Mouse (Mus musculus) A20 (cell line): Measurements from ENCODE around the gene S100a6.
A peak's percentile ranks its signal among the peaks of the same experiment; 100 is the strongest.

ENCODE experiments used
- DNase-seq: peaks from one replicate; pipeline ENCODE4 v3.0.0-alpha.2; 2011; ENCODE audit warnings: low read depth, low spot score

The S100a6 gene

DNA sequence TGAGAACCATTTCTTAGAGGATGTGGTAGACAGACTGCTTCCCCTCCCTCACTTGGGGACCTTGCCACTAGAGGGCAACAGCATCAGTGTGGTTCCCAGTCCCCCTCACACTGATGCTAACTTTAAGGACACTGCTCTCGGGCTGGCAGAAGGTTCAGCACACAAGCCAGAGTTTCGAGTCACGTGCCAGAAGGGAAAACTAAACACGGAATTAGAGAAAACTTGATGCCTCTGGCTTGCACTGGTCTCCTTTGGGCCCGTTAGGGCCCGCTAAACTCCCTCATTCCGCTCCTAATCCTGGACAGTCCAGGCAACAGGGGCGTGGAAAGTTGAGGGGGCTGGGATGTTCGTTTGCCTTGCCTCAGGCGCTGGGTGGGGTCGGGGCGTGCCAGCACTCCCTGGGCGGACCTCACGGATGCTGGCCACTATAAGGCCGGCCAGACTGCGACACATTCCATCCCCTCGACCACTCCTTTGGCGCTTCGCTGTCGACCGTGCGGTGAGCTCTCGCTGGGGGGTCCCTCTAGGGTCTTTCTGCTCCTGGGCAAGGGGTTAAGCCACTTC is at the start of gene S100a6:
S100a6 (plus strand) TSS at position 155 of the 564 bp plus-strand sequence.
- DNase-seq, result peak; percentile 54

DNA sequence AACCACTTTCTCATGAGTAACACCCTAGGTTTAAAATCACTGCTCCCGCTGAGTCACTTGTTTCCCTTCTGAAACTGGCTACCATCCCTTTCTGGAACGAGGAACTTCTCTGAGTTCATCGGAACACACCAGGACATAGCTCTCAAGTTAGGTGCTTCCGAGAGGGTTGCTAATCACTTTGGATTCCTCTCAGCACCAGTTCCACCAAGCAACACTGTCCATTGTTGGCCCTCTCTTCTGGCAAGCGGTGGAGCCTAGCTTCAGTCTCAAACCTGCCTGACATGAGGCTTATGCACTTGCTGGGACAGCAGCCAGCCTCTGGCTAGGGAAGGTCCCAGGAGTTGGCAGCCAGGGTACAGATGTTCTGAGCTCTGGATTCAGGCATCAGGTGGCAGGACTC is 38.0 kb upstream of the S100a6 start:
- DNase-seq, result no peak

DNA sequence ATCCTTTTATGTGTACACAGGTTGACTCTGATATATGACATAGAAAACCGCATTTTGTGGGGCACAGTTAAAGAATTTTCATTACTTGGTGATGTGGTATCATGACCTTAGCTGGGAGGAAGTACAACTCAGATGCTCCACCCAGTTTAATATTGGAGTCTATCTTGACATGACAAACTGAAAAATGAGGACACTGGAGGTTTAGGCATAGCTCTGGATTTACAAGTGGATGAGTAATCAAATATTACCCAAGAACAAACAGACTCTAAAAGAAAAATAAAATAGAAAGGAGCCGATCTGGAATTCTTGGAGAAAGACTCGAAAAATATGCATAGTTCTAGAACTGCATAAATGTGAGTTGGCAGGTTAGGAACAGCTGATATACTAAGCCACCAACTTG is 37.4 kb upstream of the S100a6 start:
- no peak for DNase-seq

DNA sequence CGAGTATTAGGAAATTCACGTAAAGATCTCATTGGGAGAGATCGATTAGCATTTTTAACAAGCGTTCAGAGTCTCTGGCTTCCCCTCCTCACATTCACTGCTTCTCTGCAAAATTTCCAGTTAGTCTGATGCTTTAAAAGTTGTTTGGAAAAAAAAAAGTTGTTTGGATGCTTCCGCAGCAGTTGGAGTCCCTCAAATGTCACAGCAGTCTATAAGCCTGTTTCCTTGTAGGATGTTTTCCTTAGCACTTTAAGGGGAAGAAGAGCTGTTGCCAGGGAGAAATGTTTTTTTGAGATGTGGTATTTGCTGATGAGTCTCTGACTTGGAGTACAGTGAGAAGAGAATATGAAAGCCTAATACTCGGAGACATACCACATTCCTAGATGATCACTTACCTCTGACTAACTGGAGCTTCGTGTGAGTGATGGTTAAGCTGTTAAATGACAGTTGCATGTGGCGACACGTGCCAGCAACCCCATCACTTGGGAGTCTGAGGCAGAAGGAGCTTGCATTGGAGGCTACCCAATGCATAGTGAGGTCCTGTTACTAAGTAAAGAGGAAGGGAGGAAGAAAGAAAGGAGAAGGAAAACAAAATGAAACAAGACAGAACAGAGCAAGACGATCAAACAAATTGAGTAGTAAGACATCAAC is 36.2 kb upstream of the S100a6 start:
- no peak for DNase-seq

DNA sequence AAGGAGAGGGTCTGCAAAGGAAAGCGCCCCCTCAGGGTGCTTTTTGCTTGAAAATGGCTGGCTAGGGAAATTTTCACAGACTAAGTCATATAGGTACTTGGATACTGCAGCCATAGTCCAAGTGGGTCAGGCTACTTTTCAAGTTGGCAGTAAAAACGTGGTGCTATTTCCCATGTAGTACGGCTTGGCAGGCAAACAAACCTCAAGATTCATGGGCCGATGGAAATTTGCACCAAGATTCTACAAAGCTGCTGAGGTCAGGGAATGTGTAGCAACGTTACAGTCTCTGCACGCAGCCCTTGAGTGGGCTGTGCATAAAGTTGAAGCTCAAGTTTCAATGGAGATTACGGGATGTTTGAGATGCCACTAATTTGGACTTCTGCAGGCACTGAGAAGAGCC is 33.2 kb upstream of the S100a6 start:
- no peak for DNase-seq

DNA sequence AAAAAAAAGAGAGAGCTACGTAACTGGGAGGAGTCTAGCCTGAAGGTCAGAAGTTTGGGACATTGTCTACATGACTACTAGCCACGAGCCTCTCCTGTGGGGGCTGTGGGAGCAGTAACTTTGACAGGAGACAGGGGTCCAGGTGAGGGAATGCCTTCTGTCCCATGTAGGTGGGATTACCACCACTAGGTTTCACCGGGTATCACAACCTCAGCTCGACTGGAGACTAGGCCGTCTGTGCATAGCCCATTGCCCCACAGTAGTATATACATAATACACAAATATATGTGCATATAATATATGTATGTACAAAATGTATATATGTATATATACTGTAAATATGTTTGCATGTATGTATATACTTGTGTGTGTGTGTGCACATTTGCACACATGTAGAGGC is 31.5 kb upstream of the S100a6 start:
- no peak for DNase-seq

DNA sequence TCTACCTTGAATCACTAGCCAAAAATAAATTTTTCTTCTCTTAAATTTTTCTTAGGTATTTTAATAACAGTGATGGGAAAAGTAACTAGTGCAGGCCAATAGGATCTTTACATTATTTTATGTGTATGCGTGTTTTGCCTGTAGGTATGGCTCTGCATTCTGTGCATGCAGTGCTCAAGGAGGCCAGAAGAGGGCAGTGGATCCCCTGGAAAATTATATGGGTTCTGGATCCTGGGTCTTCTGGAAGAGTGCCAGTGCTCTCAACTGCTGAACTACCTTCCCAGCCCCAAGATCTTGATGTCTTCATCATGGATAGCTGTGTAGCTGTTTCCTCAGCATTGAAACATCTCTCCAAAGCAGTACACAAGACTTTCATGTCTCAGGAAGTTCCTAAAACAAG is 30.5 kb upstream of the S100a6 start:
- peak; percentile 7 for DNase-seq

DNA sequence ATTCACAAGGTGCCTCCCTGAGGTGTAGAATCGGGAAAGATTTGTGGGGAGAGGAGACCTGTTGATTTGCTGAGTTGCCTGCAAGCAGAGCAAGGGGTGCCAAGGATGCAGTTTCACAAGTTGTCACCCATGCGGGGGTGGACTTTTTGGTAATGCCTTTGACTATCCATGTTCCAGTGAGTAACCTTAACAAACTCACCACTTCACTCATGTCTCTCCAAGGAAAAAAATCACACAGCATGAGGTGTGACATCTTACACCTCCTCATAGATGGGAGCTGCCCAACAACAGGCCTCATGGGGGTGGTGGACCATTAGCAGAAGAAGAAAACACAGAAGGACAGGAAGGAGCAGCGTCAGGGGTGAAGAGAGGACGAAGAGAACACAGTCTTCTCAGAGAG is 30.1 kb upstream of the S100a6 start:
- no peak for DNase-seq

DNA sequence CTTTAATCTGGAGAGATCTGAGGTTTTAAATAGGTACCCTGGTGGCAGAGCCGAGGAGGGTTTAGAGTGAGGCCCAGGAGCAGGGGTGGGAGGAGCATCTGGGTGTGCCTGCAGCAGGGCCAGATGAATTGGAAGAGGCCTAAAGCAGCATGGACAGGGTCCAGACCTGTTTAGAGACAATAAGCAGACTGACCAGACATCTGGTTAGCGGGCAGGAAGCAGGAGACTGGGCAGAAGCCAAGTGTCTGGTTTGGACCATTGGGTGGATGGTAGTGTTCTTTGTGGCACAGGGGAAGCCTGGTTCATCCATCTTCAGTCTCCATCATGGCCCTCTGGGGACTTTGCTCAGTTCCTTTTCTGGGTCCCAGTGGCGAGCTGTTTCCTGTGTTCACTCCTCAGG is 28.8 kb upstream of the S100a6 start:
- no peak for DNase-seq

DNA sequence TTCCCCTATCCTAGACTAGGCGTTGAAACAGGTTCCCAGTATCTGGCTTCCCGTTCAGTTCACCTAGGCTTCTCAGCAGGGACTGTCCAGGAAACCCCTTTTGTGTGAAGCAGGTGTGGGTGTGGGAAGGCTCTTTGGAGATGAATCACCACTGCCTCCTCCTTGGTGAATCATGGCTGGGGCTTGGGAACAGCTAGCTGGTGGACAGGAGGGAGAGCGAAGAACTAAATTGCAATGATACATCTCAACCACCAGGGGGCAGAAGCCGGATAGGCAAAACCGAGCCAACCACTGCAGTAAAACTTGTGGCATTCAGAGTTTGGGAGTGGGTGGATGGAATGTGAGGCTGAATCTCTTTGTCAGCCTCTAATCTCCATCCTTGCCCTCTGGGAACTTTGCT is 27.1 kb upstream of the S100a6 start:
- peak; percentile 63 for DNase-seq

DNA sequence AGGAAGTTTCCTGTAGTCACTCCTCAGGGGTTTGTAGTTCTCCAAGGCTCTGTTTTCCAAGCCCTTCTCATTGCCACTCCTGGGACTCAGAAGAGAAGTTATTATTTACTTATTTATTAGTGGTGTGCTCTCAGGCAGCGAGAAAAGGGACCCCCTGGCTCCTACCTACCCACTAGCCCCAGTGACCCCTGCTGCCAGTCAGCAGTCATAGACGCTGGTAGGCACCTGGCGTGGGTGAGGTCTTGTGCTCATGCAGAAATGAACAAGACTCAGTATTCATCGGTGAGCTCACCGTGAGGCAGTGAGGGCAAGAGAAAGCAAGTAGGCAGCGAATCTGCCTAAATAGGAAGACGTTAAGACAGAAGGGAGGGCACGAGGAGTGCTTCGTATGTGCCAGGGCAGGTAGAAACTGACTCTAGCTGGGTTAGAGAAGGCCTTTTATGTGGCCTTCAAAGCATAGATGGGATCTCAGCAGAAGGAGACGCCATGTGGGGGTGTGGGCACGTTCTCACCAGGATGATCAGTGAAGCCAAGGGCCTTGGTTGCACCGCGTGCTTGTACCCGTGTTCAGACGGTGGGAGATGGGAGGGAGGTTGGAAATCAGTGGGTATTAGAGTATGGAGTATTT is 26.6 kb upstream of the S100a6 start:
- DNase-seq, result no peak

DNA sequence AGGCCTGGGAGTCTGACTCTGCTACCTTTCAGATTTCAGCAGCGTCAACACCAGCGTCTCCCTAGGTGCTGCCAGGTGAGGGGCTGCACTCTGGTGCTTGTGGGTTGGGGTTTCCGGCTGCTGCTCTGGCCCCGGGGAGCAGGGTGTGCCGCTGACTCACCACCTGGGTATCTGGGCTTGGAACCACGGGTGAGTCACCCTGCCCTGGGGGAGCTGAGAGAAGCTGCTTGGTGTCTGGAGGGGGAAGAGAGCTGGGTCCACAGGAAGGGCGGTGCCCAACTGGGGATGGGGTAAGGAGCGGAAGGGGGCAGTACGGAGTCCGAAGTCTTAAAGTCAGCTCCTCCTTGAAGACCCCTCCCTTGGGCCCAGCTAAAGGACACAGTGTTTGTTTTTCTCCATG is 25.8 kb upstream of the S100a6 start:
- peak; percentile 22 for DNase-seq

DNA sequence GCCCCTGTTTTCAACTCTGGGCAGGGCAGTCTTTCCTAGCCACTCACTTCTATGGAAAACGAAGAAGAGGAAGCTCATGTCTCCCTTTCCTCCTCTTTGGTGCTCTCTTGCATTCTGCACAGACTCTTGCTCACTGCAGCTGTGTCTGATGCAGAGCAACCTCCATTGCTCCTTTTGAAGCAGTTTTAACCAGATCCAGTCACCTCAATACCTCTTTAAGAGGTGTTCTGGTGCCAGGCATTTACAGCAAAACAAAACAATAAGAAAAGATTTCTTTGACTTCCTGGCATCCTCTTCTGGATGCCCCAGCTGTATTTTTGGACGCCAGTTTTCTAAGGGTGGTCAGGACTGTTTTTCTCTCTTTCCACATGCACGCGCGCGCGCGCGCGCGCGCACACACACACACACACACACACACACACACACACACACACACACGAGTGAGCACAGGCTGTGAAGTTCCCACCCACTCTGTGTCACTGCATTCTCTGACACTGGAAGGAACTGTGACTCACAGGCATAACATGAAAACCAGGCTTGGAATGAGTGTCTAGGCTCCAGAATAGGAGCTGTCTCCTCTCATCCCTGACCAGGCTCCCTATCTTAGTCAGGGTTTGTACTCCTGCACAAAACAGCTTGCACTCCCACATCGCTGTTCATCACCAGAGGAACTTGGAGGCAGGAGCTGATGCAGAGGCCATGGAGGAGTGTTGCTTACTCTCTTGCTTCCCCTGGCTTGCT is 25.2 kb upstream of the S100a6 start:
- no peak for DNase-seq

DNA sequence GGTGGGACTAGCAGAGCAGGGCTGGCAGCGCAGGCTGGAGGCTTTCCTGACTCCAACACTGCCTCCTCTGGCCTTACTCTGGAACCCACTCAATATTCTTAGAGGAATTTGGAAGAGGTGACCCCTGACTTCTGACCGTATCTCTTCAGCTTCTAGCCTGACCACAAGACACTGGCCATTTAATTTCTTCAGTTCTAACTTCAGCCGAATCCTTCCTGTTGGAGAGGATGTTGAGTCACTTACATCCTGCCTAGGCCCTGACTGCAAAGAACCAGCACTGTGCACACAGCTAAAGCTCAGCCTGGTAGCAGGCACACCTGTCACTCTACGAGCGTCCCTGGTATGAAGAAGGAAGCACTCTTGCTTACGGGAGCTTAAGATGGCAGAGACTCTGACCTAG is 23.3 kb upstream of the S100a6 start:
- no peak for DNase-seq

DNA sequence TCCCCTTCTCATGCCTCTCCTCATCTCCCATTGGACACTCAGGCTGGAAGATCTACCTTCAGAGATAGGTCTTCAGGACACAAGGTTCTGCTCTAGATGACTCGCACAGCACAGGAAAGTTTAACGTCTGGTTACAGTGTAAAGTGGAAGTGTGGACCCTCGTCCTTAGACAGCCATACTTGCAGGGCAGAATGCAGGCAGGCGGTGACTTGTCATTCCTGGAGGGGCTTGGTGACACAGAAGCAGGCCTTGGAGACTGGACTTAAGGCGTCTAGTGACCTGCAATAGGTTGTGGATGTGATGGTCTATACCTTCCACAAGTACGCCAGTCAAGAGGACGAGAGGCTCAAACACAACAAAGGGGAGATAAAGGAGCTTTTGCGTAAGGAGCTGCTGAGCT is 22.7 kb upstream of the S100a6 start, which contains the start of gene S100a2:
S100a2 (plus strand) TSS at position 301 of the 400 bp plus-strand sequence.
- DNase-seq, result no peak

DNA sequence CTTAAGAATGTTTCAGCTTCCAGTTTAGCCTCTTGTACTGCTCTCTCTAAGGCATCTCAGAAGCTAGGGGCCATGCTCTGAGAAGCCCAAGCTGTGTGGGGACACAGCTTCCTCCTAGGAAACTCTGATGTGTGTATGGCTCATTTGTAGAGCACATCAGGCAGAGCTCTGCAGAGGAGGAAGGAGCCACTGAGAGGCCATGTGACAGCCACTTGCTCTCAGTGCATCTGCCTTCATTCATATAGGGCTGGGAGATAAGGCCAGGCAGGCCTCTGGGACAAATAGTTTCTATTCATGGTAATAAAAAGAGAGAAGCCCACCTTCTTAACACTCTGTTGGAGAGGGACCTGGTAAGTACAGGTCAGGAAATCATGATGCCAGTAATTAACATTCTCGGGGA is 18.2 kb upstream of the S100a6 start:
- DNase-seq, result no peak

DNA sequence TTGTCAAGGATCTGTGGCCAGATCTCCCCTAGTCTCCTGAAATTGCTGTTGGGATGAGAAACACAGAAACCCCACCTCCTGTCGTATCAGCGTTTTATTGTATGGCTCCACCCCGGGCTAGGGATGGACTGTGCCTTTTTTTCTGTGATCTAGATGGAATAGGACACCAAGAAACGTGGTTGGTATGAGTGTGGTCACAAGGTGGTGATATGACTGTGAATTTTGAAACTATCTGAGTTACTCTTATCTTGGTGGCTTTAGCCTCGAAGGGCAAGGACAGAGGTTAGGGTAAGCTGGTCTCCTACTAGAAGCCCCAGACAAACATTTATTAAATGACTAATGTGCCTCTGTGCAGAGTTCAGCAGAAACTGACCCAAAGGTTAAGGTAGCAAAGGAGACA is 17.1 kb upstream of the S100a6 start:
- no peak for DNase-seq

DNA sequence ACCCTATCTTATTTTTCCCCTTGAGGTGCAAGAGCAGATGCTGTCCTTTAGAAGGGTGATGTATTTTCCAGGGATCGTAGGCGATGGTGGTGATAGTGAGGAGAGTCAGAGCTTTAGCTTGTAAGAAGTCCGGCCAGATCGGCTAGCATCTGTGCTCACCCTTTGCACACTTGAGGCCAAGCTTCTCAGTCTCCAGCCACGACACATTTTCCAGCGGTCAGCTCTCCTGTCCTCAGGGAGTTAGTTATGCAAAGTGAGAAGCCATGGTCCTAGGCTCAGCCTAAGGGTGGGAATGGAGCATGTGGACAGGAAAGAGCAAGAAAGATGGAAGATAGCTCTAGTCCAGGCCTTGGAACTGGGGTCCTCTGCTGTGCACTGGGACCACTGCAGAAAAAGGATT is 15.9 kb upstream of the S100a6 start:
- no peak for DNase-seq

DNA sequence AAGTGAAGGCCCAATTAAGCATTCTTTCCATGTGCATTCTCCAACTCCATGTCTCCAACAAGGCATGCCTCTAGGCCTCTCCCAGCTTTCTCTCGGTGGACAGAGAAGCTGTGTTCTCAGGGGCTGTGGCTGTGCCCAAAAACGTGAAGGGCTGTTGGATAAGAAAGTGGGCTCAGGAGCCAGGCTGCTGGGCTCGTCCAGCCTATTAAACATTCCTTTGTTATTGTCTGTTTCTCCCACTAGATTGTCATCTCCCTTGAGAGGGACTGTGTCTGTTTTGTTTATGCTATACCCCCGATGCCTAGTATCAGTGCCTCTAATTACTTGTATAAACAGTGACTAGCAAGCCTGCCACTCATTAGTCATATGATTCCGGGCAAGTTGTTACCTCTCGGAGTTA is 14.9 kb upstream of the S100a6 start:
- DNase-seq, result no peak

DNA sequence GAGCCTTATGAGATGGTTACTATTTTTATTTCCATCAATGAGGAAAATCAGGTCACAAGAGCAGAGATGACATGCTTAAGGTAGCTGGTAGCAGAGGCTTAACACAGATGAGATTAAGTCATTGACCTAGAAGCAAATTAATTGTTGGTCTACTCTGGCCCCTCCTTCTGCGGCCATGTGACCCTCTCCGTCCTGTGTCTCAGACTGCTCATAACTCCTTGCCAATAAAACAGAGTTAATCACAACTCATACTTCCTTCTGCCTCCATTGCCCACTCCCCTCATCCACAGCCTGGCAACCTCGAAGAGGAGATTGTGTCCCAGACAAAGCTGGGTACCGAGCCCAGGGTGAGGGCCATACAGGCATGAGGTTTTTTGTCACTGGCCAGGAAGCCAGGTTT is 14.5 kb upstream of the S100a6 start:
- no peak for DNase-seq

DNA sequence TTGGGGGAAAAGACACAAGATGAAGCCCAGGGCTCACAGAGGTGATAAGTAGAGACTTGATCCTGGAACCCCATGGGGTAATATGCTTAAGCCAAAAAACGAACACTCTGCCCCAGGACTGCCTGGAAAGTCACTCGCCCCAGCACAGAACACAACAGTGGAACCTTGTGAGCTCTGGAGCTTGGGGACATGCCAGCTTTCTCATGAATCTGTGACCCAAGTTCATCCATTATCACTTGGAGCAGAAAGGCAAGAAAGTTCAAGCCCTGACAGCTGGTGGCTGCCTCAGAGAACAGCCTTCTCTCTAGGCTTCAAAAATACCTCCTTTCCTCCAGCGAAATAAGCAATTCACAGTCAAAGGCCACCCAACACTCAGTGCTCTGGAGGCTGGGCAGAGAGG is 13.3 kb upstream of the S100a6 start:
- DNase-seq, result no peak

DNA sequence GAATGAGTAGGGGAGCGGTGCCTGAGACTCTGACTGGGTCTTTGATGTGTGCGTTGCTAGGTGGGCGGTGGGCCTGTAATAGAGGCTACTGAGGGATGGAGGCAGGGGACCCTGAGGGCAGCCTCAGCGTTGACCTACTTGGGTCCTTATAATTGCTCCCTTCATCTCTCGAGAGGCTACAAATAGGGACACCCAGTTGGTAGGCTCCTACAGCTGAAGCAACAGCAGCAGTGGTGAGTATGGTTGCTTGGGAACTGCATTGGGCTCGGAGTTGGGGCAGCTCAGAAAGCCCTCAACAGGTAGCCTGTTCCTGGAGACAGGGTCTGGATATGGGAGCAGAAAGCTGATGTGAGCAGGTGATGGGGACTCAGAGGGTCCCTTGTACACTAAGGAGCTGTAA is 12.6 kb upstream of the S100a6 start:
- no peak for DNase-seq
